Mouse (Mus musculus) ES-E14 (cell line): Measurements from ENCODE around the gene Phldb2.

Experiments used
- CHD2 ChIP-seq: IDR thresholded peaks from 2 replicates; pipeline ENCODE4 v1.6.1; 2014; ENCODE audit warnings: mild to moderate bottlenecking, low read depth, low read length, inconsistent platforms
- MAFK ChIP-seq: IDR thresholded peaks from 2 replicates; pipeline ENCODE4 v1.6.1; 2014; ENCODE audit warnings: mild to moderate bottlenecking, low read depth, low read length, inconsistent platforms; ENCODE audit not compliant: insufficient read depth
- ZC3H11A ChIP-seq: IDR thresholded peaks from 2 replicates; pipeline ENCODE4 v1.6.1; 2012; ENCODE audit warnings: low read depth, mild to moderate bottlenecking, inconsistent platforms, low read length, borderline replicate concordance

- TF ChIP-seq ZC3H11A, result no peak
- no peak for TF ChIP-seq CHD2
- no peak for TF ChIP-seq MAFK
Measured at GRCm38 (mm10) chr16:45922546-45923229, 30.7 kb downstream of the Phldb2 start.
